Mouse (Mus musculus): ENCODE measurements around the gene Lbr.

- no peak for TF ChIP-seq USF1 (IDR thresholded peaks at IDR 0.05; ENCODE audit: low read depth)
- TF ChIP-seq CTCF (IDR thresholded peaks at IDR 0.05; ENCODE audit: control insufficient read depth, insufficient read depth, insufficient read length) = no peak
- TF ChIP-seq MAX (IDR thresholded peaks at IDR 0.05) = no peak
- TF ChIP-seq MYOD1 (IDR thresholded peaks at IDR 0.05; ENCODE audit: control insufficient read depth, insufficient read length, low read depth) = no peak
- no peak for TF ChIP-seq CEBPB (IDR thresholded peaks at IDR 0.05; ENCODE audit: low read depth)
These were observed 16.1 kb downstream of the Lbr start for GRCm38 (mm10) chr1:181826716-181827115.

Data from C2C12 (cell line).